Mouse (Mus musculus): Measurements from ENCODE around the gene Dab2ip. TPM values are rescaled to one million over a fixed set of nuclear protein-coding genes. Genes with fewer than 3 reads are reported as not detected.

Gene Dab2ip
- total and polyA plus RNA-seq, 3 experiments, result 4.0 to 9.9 TPM; not detected in 1

- Histone ChIP-seq H3K36me3 (ENCODE audit: control insufficient read depth in 1 of 2, insufficient read depth in 2 of 2, low read length in 2 of 2) (peaks cover 0 to 27% of the 10 kb centered on the region in 2 experiments; a peak in 2 of 4 replicates), H3K79me2 (ENCODE audit: control insufficient read depth, insufficient read depth, low read length, poor library complexity) (no peaks in the 10 kb centered on the region), H3K27me3 (ENCODE audit: control insufficient read depth in 1 of 2, insufficient read depth in 2 of 2, low read length in 2 of 2) (no peaks in the 10 kb centered on the region), H3K27ac (ENCODE audit: control insufficient read depth, low read depth, low read length) (no peak overlapping the region), H3K9ac (ENCODE audit: control insufficient read depth, low read depth, low read length, poor library complexity, severe bottlenecking) (no peak overlapping the region), H3K4me1 (ENCODE audit: control insufficient read depth in 1 of 2, insufficient read depth in 2 of 2, low read length in 2 of 2) (peaks cover 16 to 39% of the 10 kb centered on the region in 2 experiments), H3K9me3 (replicated peaks; ENCODE audit: insufficient read depth, low read length) (no peaks in the 10 kb centered on the region), H3K4me3 (ENCODE audit: control insufficient read depth in 1 of 2, insufficient read depth in 1 of 2, low read depth in 2 of 2, low read length in 2 of 2) (no peak overlapping the region)
- no peak for DNase-seq (ENCODE audit: low read depth, low spot score)
- TF ChIP-seq POLR2AphosphoS5 (IDR thresholded peaks at IDR 0.05; ENCODE audit: borderline replicate concordance, low read depth, low read length), result no peak
- 0 out of 2 replicates have a peak, but pooled peaks have one; percentile 19 for TF ChIP-seq MYC (IDR thresholded peaks at IDR 0.05; ENCODE audit: low read depth, low read length)
- TF ChIP-seq NELFE (IDR thresholded peaks at IDR 0.05; ENCODE audit: low read depth, low read length), result no peak
- TF ChIP-seq ZNF384 (IDR thresholded peaks at IDR 0.05; ENCODE audit: low read depth, low read length), result peak; percentile 55
- peak; percentile 69 for TF ChIP-seq RAD21 (IDR thresholded peaks at IDR 0.05; ENCODE audit: low read depth, low read length)
- TF ChIP-seq ZC3H11A (IDR thresholded peaks at IDR 0.05; ENCODE audit: low read depth, low read length), result peak; percentile 51
- peak; percentile 57 for TF ChIP-seq SMC3 (IDR thresholded peaks at IDR 0.05; ENCODE audit: low read depth, low read length)
- peak; percentile 24 to 63 (median 48) for TF ChIP-seq CTCF (IDR thresholded peaks at IDR 0.05 in 2 of 3, conservative IDR thresholded peaks at IDR 0.05 in 1 of 3; ENCODE audit: control insufficient read depth in 1 of 3, insufficient read depth in 1 of 3, low read depth in 2 of 3, low read length in 3 of 3, poor library complexity in 1 of 3, severe bottlenecking in 1 of 3)
- TF ChIP-seq USF1 (IDR thresholded peaks at IDR 0.05; ENCODE audit: low read depth, low read length), result no peak
- TF ChIP-seq MAZ (IDR thresholded peaks at IDR 0.05; ENCODE audit: low read depth, low read length), result no peak
Measured at GRCm38 (mm10) chr2:35512226-35512625, 45.8 kb upstream of the Dab2ip start.

GRCm38 (mm10) chr2:35514051-35514892 lies 43.8 kb upstream of the Dab2ip start:
- Histone ChIP-seq H3K4me1 (ENCODE audit: control insufficient read depth in 1 of 2, insufficient read depth in 2 of 2, low read length in 2 of 2) (peaks cover 6 to 23% of the 10 kb centered on the region in 2 experiments), H3K27ac (ENCODE audit: control insufficient read depth, low read depth, low read length) (no peak overlapping the region)

More at GRCm38 (mm10) chr2:35514051-35514892, 43.8 kb upstream of the Dab2ip start:
- Histone ChIP-seq H3K27me3 (ENCODE audit: control insufficient read depth in 1 of 2, insufficient read depth in 2 of 2, low read length in 2 of 2) (no peaks in the 10 kb centered on the region), H3K9ac (ENCODE audit: control insufficient read depth, low read depth, low read length, poor library complexity, severe bottlenecking) (no peak overlapping the region), H3K79me2 (ENCODE audit: control insufficient read depth, insufficient read depth, low read length, poor library complexity) (no peaks in the 10 kb centered on the region), H3K4me3 (ENCODE audit: control insufficient read depth in 1 of 2, insufficient read depth in 1 of 2, low read depth in 2 of 2, low read length in 2 of 2) (no peak overlapping the region), H3K36me3 (ENCODE audit: control insufficient read depth in 1 of 2, insufficient read depth in 2 of 2, low read length in 2 of 2) (peaks cover 0 to 17% of the 10 kb centered on the region in 2 experiments; a peak in 2 of 4 replicates), H3K9me3 (replicated peaks; ENCODE audit: insufficient read depth, low read length) (no peaks in the 10 kb centered on the region)
- no peak for TF ChIP-seq MXI1 (IDR thresholded peaks at IDR 0.05; ENCODE audit: low read depth, low read length)
- TF ChIP-seq TCF12 (IDR thresholded peaks at IDR 0.05; ENCODE audit: low read depth, low read length), result no peak
- no peak for TF ChIP-seq ZC3H11A (IDR thresholded peaks at IDR 0.05; ENCODE audit: low read depth, low read length)
- TF ChIP-seq POLR2AphosphoS5 (IDR thresholded peaks at IDR 0.05; ENCODE audit: borderline replicate concordance, low read depth, low read length), result no peak
- no peak for TF ChIP-seq UBTF (IDR thresholded peaks at IDR 0.05; ENCODE audit: borderline replicate concordance, insufficient read depth, low read depth, low read length)
- no peak for TF ChIP-seq RCOR1 (IDR thresholded peaks at IDR 0.05; ENCODE audit: low read depth, low read length)
- DNase-seq (ENCODE audit: low read depth, low spot score), result no peak
